Mouse (Mus musculus) ES-Bruce4 (cell line): ENCODE measurements at regions not wholly inside any gene's neighbourhood (a gene's known extent, or its start where the extent isn't known, plus 50 kb on each side); places are given as distances from the start of the nearest gene placed in this dataset.

Source experiments
- CTCF ChIP-seq: IDR thresholded peaks from one replicate; pipeline ENCODE4 v1.8.1; 2011; ENCODE audit warnings: low read depth, low read length
- EP300 ChIP-seq: IDR thresholded peaks from 2 replicates; pipeline ENCODE4 v1.6.1; 2011; ENCODE audit warnings: low read depth, low read length; ENCODE audit not compliant: insufficient read depth
- POLR2A ChIP-seq: IDR thresholded peaks from one replicate; pipeline ENCODE4 v1.8.1; 2011; ENCODE audit warnings: low read length; ENCODE audit not compliant: insufficient read depth

DNA sequence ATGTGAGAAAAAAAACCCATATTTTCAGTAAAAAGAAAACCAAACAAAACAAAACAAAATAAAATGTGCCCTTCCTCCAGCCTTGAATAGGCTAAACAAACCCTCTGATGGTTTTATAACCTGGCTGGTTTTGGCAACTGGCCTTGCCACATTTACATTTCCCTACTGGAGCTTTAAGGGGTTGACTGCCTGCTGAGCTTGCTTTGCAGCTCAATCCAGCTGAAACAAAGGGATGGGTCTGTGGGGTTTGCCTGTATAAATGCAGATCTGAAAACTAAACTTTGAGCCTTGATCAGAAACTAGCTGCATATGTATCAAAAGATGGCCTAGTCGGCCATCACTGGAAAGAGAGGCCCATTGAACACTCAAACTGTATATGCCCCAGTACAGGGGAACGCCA lies 523.1 kb upstream of the Ins1 start:
- TF ChIP-seq CTCF, result no peak
- no peak for TF ChIP-seq POLR2A
- no peak for TF ChIP-seq EP300
